Mouse (Mus musculus) CH12.LX (cell line): Measurements from ENCODE around the gene Slc26a3.

Source experiments
- BHLHE40 ChIP-seq: IDR thresholded peaks from 2 replicates; pipeline ENCODE4 v1.6.1; 2011; ENCODE audit warnings: mild to moderate bottlenecking, low read depth, low read length, improper control_type of control experiment
- CTCF ChIP-seq, 2 experiments: IDR thresholded peaks in 1 of 2; conservative IDR thresholded peaks in 1 of 2; 2 replicates each; pipeline ENCODE4 v1.5.1; 2011 to 2012; ENCODE audit warnings: low read depth in 2 of 2, low read length in 2 of 2, improper control_type of control experiment in 1 of 2, inconsistent platforms in 1 of 2, mild to moderate bottlenecking in 1 of 2, moderate library complexity in 1 of 2
- EP300 ChIP-seq: IDR thresholded peaks from 2 replicates; pipeline ENCODE4 v1.6.1; 2011; ENCODE audit warnings: low read length, improper control_type of control experiment
- MAZ ChIP-seq: IDR thresholded peaks from 2 replicates; pipeline ENCODE4 v1.6.1; 2012; ENCODE audit warnings: low read depth, mild to moderate bottlenecking, inconsistent platforms, low read length, improper control_type of control experiment, moderate library complexity
- MYC ChIP-seq: IDR thresholded peaks from 2 replicates; pipeline ENCODE4 v1.6.1; 2011; ENCODE audit warnings: low read depth, mild to moderate bottlenecking, improper control_type of control experiment, low read length
- ZC3H11A ChIP-seq: IDR thresholded peaks from 2 replicates; pipeline ENCODE4 v1.6.1; 2012; ENCODE audit warnings: low read depth, mild to moderate bottlenecking, inconsistent platforms, low read length, improper control_type of control experiment

- TF ChIP-seq MYC = no peak
- TF ChIP-seq MAZ = no peak
- no peak for TF ChIP-seq CTCF (conservative IDR thresholded peaks at IDR 0.05 in 1 of 2, IDR thresholded peaks at IDR 0.05 in 1 of 2; ENCODE audit: low read depth in 2 of 2, low read length in 2 of 2)
- no peak for TF ChIP-seq BHLHE40
- TF ChIP-seq EP300 = no peak
- no peak for TF ChIP-seq ZC3H11A
Measured at GRCm38 (mm10) chr12:31437791-31438190, 47.1 kb downstream of the Slc26a3 start.
